Mouse (Mus musculus) stomach, postnatal 0 days (tissue): Measurements from ENCODE around the gene Tsen15. TPM values are rescaled to one million over a fixed set of nuclear protein-coding genes. Genes with fewer than 3 reads are reported as not detected.

Experiments
- ATAC-seq: fragments of 200-750 bp; cut with Nextera tagmentation; 2 replicates; pipeline ENCODE4 v1.8.0; 2017; ENCODE audit not compliant: low FRiP score, low TSS enrichment
- DNase-seq: peaks from one replicate; pipeline ENCODE4 v3.0.0-alpha.2; 2016; ENCODE audit warnings: low spot score
- H3K27ac ChIP-seq: fragments of 300-500 bp; sonication (generic); replicated peaks from 2 replicates; pipeline ENCODE4 v1.5.1; 2014; ENCODE audit warnings: mild to moderate bottlenecking, control low read depth
- H3K27me3 ChIP-seq: fragments of 300-500 bp; sonication (generic); 2 replicates; pipeline ENCODE4 v1.6.1; 2014; ENCODE audit warnings: low read length; ENCODE audit not compliant: control insufficient read depth, insufficient read depth
- H3K36me3 ChIP-seq: fragments of 300-500 bp; sonication (generic); 2 replicates; pipeline ENCODE4 v1.6.1; 2014; ENCODE audit warnings: low read length, mixed read lengths; ENCODE audit not compliant: control insufficient read depth, insufficient read depth
- H3K4me1 ChIP-seq: fragments of 300-500 bp; sonication (generic); replicated peaks from 2 replicates; pipeline ENCODE4 v1.6.1; 2014; ENCODE audit warnings: antibody characterized with exemption; ENCODE audit not compliant: control insufficient read depth, insufficient read depth
- H3K4me2 ChIP-seq: fragments of 300-500 bp; sonication (generic); replicated peaks from 2 replicates; pipeline ENCODE4 v1.6.1; 2014; ENCODE audit warnings: low read depth, mild to moderate bottlenecking, control low read depth, moderate library complexity
- H3K4me3 ChIP-seq: fragments of 300-500 bp; sonication (generic); 2 replicates; pipeline ENCODE4 v1.5.1; 2014; ENCODE audit warnings: low read depth, low read length, control low read depth
- H3K9ac ChIP-seq: fragments of 300-500 bp; sonication (generic); 2 replicates; pipeline ENCODE4 v1.6.1; 2014; ENCODE audit warnings: mild to moderate bottlenecking, low read length, control low read depth, mixed read lengths
- H3K9me3 ChIP-seq: fragments of 300-500 bp; sonication (generic); 2 replicates; pipeline ENCODE4 v1.6.1; 2016; ENCODE audit warnings: low read length; ENCODE audit not compliant: control insufficient read depth
- CTCF ChIP-seq: IDR thresholded peaks from 2 replicates; pipeline ENCODE4 v1.5.1; 2016; ENCODE audit warnings: antibody characterized with exemption, low read depth, mild to moderate bottlenecking, moderate library complexity
- EP300 ChIP-seq: optimal IDR thresholded peaks from 2 replicates; pipeline ENCODE3; 2016; ENCODE audit warnings: antibody characterized with exemption
- WGBS: fragments of 180-500 bp; shearing (Covaris S2); extraction: QIAGEN DNeasy Blood & Tissue Kit; methylation state at CpG from one replicate; pipeline ENCODE4 v1.1.7; 2014; 5-methylcytosine and 5-hydroxymethylcytosine counted together
- polyA plus RNA-seq: library from polyadenylated mRNA; unstranded; fragments of >200 nt; fragmentation: Nextera tagmentation; extraction: Ambion mirVana; gene quantifications from 2 replicates; pipeline ENCODE4 v1.2.1, GENCODE M21; 2015

Gene Tsen15
- polyA plus RNA-seq, 1 experiment from 2014 or later: 27.6 TPM

GRCm38 (mm10) chr1:152369139-152369538, 17.3 kb downstream of the Tsen15 start:
- ATAC-seq (peak; percentile 67; the same call in 1 of the 2 replicates), DNase-seq (peak; percentile 64)
- no peaks in the 10 kb centered on the region; the same call in 1 of the 2 replicates for H3K36me3 ChIP-seq
- no peak overlapping the region for H3K9ac ChIP-seq
- no peak overlapping the region for H3K4me3 ChIP-seq
- no peak overlapping the region for H3K4me2 ChIP-seq
- no peaks in the 10 kb centered on the region for H3K9me3 ChIP-seq
- WGBS: 17% methylated on average over 4 of the region's 4 CpGs
- H3K4me1 ChIP-seq: 0 out of 2 replicates have a peak, but pooled peaks cover 3% of the 10 kb centered on the region
- TF ChIP-seq EP300 (no peak), CTCF (peak; percentile 95)
- H3K27me3 ChIP-seq: no peaks in the 10 kb centered on the region
- no peak overlapping the region for H3K27ac ChIP-seq

GRCm38 (mm10) chr1:152368311-152369088, 18.0 kb downstream of the Tsen15 start:
- no peak for ATAC-seq
- DNase-seq: no peak
- H3K4me3 ChIP-seq: no peak overlapping the region

GRCm38 (mm10) chr1:152356721-152357120, 29.8 kb downstream of the Tsen15 start:
- DNase-seq: no peak
- no peak overlapping the region for H3K4me2 ChIP-seq
- H3K9me3 ChIP-seq: no peaks in the 10 kb centered on the region
- 58% methylated on average over 4 of the region's 4 CpGs for WGBS
- no peak for ATAC-seq
- no peaks in the 10 kb centered on the region for H3K4me1 ChIP-seq
- no peak overlapping the region for H3K4me3 ChIP-seq
- no peaks in the 10 kb centered on the region for H3K36me3 ChIP-seq
- no peak overlapping the region for H3K27ac ChIP-seq
- TF ChIP-seq CTCF: 0 out of 2 replicates have a peak, but pooled peaks have one; percentile 7
- TF ChIP-seq EP300: no peak
- H3K27me3 ChIP-seq: no peaks in the 10 kb centered on the region
- no peak overlapping the region for H3K9ac ChIP-seq

More at GRCm38 (mm10) chr1:152368311-152369088, 18.0 kb downstream of the Tsen15 start:
- Histone ChIP-seq H3K27me3 (no peaks in the 10 kb centered on the region), H3K36me3 (no peaks in the 10 kb centered on the region; the same call in 1 of the 2 replicates), H3K4me2 (no peak overlapping the region), H3K9ac (no peak overlapping the region), H3K4me1 (0 out of 2 replicates have a peak, but pooled peaks cover 3% of the 10 kb centered on the region), H3K9me3 (no peaks in the 10 kb centered on the region), H3K27ac (peak overlapping the region; percentile 35; the same call in 1 of the 2 replicates)
- WGBS: 43% methylated on average over 13 of the region's 13 CpGs
- TF ChIP-seq EP300: no peak
- TF ChIP-seq CTCF: peak; percentile 45

- no peak overlapping the region for H3K27ac ChIP-seq
- no peaks in the 10 kb centered on the region for H3K4me1 ChIP-seq
- DNase-seq (no peak), ATAC-seq (no peak)
- no peak for TF ChIP-seq EP300
- no peak for TF ChIP-seq CTCF
- H3K36me3 ChIP-seq: no peaks in the 10 kb centered on the region
- H3K9me3 ChIP-seq: no peaks in the 10 kb centered on the region
- H3K27me3 ChIP-seq: no peaks in the 10 kb centered on the region
- H3K4me2 ChIP-seq: no peak overlapping the region
- H3K9ac ChIP-seq: no peak overlapping the region
- no peak overlapping the region for H3K4me3 ChIP-seq
Measured at GRCm38 (mm10) chr1:152347946-152348345, 38.5 kb downstream of the Tsen15 start.

GRCm38 (mm10) chr1:152324024-152324423, 62.5 kb downstream of the Tsen15 start:
- no peak for TF ChIP-seq CTCF
- H3K4me3 ChIP-seq: no peak overlapping the region
- no peak for ATAC-seq
- H3K4me1 ChIP-seq: no peaks in the 10 kb centered on the region
- no peak for DNase-seq
- no peaks in the 10 kb centered on the region for H3K27me3 ChIP-seq
- H3K36me3 ChIP-seq: no peaks in the 10 kb centered on the region
- no peak overlapping the region for H3K27ac ChIP-seq
- H3K9ac ChIP-seq: no peak overlapping the region
- 89% methylated on average over 6 of the region's 6 CpGs for WGBS
- no peak overlapping the region for H3K4me2 ChIP-seq
- H3K9me3 ChIP-seq: no peaks in the 10 kb centered on the region

Other genes starting within 250 kb of the Tsen15 start
- gene Colgalt2, start 13.1 kb upstream of the Tsen15 start, polyA plus RNA-seq: 0.47 and 0.50 TPM in 2 replicates